Mouse (Mus musculus): ENCODE measurements around the gene Mrpl27.

DNA sequence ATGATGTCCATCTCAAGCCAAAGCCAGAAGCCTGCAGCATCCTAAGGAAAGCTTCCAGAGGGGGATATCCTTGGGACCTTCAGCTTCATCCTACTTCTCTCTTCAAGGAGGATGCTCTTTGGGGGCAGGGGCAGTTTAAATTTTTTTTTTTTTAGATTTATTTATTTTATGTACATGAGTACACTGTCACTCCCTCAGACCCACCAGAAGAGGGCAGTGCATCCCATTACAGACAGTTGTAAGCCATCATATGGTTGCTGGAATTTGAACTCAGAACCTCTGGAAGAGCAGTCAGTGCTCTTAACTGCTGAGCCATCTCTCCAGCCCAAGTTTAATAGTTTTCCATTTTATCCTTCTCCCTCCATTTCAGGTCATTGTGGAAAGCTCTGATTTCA is 32.1 kb upstream of the Mrpl27 start:
- peak; percentile 38 for TF ChIP-seq CTCF (IDR thresholded peaks at IDR 0.05; ENCODE audit: low read depth)
- no peak for TF ChIP-seq EP300 (IDR thresholded peaks at IDR 0.05; ENCODE audit: low read depth)

Measured in liver, postnatal 0 days (tissue).